Mouse (Mus musculus) mouse embryonic stem cell (cell line): ENCODE data around the gene Chit1.

Experiments
- in situ Hi-C, 2 experiments: fragments of 300-500 bp; cut with MboI; formaldehyde crosslinking; loops; 1 replicate in 1 of 2; 3 replicates in 1 of 2; pipeline ENCODE4 v1.14.3; 2019 to 2020; ENCODE audit warnings: low sequenced_read_pairs in 2 of 2, low pct_unique_long_range_greater_than_20kb in 1 of 2, mixed read lengths in 1 of 2; ENCODE audit not compliant: unreplicated experiment in 1 of 2

Gene Chit1

GRCm38 (mm10) chr1:134195117-134195516 lies 84.1 kb downstream of the Chit1 start:
- in situ Hi-C loops, result no loop called here

GRCm38 (mm10) chr1:134195571-134195970 lies 84.5 kb downstream of the Chit1 start:
- in situ Hi-C loops, result no loop called here

- in situ Hi-C loops, result no loop called here
Observed at GRCm38 (mm10) chr1:134195979-134196378, 84.9 kb downstream of the Chit1 start.

GRCm38 (mm10) chr1:134196386-134196785 lies 85.3 kb downstream of the Chit1 start:
- in situ Hi-C loops, result no loop called here

GRCm38 (mm10) chr1:134197325-134197982 lies 86.4 kb downstream of the Chit1 start:
- in situ Hi-C loops, result no loop called here

GRCm38 (mm10) chr1:134198197-134198995 lies 87.4 kb downstream of the Chit1 start:
- in situ Hi-C loops, result no loop called here

GRCm38 (mm10) chr1:134200481-134200880 lies 89.4 kb downstream of the Chit1 start:
- in situ Hi-C loops, result no loop called here
